Mouse (Mus musculus) hindbrain, embryonic 16.5 days (tissue): Measurements from ENCODE around the gene Lhx2. TPM values are rescaled to one million over a fixed set of nuclear protein-coding genes. Genes with fewer than 3 reads are reported as not detected.

Experiments used
- ATAC-seq: fragments of 200-750 bp; cut with Nextera tagmentation; 2 replicates; pipeline ENCODE4 v1.8.0; 2017; ENCODE audit warnings: moderate TSS enrichment, moderate library complexity
- H3K27ac ChIP-seq: fragments of 300-500 bp; sonication (generic); 2 replicates; pipeline ENCODE4 v1.5.1; 2014; ENCODE audit warnings: low read depth, mild to moderate bottlenecking, control low read depth, low read length, moderate library complexity
- H3K27me3 ChIP-seq: fragments of 300-500 bp; sonication (generic); replicated peaks from 2 replicates; pipeline ENCODE4 v1.6.1; 2014; ENCODE audit warnings: low read length; ENCODE audit not compliant: control insufficient read depth, insufficient read depth
- H3K36me3 ChIP-seq: fragments of 300-500 bp; sonication (generic); 2 replicates; pipeline ENCODE4 v1.6.1; 2014; ENCODE audit warnings: mild to moderate bottlenecking, low read length, moderate library complexity, mixed read lengths; ENCODE audit not compliant: control insufficient read depth, insufficient read depth
- H3K4me1 ChIP-seq: fragments of 300-500 bp; sonication (generic); 2 replicates; pipeline ENCODE4 v1.6.1; 2014; ENCODE audit warnings: low read depth, low read length; ENCODE audit not compliant: control insufficient read depth, insufficient read depth
- H3K4me2 ChIP-seq: fragments of 300-500 bp; sonication (generic); 2 replicates; pipeline ENCODE4 v1.6.1; 2014; ENCODE audit warnings: mild to moderate bottlenecking, low read length, control low read depth, moderate library complexity
- H3K4me3 ChIP-seq: fragments of 300-500 bp; sonication (generic); 2 replicates; pipeline ENCODE4 v1.5.1; 2014; ENCODE audit warnings: mild to moderate bottlenecking, low read length, control low read depth, moderate library complexity
- H3K9ac ChIP-seq: fragments of 300-500 bp; sonication (generic); 2 replicates; pipeline ENCODE4 v1.6.1; 2014; ENCODE audit warnings: low read depth, mild to moderate bottlenecking, control low read depth, low read length, moderate library complexity
- H3K9me3 ChIP-seq: fragments of 300-500 bp; sonication (generic); 2 replicates; pipeline ENCODE4 v1.6.1; 2014; ENCODE audit warnings: mild to moderate bottlenecking, low read length, moderate library complexity; ENCODE audit not compliant: control insufficient read depth
- WGBS: fragments of 180-500 bp; shearing (Covaris S2); extraction: QIAGEN DNeasy Blood & Tissue Kit; methylation state at CpG from one replicate; pipeline ENCODE4 v1.1.7; 2014; 5-methylcytosine and 5-hydroxymethylcytosine counted together
- polyA plus RNA-seq: library from polyadenylated mRNA; unstranded; fragments of >200 nt; fragmentation: Nextera tagmentation; extraction: Ambion mirVana; gene quantifications from 2 replicates; pipeline ENCODE4 v1.2.1, GENCODE M21; 2015

Gene Lhx2
- polyA plus RNA-seq, 1 experiment from 2014 or later: 6.8 TPM

DNA sequence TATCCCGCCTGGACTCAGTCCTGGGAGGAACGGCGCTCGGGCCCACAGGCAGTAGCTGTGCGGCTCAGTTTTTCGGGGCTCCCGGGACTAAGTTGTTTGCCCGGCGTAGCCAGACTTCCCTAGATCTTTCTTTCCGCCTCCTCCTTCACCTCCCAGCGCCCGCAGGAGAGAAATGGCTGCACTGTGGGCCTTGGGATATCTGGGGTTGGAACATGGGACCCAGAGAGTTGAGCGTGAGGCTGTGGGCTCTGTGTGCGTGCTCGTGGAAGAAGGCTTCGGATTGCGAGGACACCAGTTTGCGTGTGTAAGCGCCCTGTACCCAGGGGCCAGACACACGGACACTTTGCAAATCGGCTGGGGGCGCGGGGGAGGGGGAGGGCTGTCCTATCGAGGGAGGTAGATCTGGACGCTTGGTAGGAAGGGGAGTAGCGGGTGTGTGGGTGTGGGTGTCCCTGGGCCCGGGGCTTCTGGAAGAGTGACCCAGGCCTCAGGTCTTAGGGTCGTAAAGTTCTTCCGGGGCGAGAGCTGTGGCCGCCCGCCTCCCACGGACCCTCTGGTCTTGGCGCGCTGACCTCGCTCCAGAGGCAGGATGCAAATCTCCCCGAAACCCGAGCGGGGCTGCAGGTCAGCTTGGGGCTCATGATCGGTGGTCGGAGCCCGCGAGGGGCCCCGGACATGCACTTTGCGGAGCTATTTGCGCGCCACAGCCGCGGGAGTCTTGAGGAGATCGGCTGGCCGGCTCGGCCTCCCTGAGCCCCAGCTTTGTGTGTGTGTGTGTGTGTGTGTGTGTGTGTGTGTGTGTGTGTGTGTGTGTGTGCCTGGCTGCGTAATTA lies 17.6 kb downstream of the Lhx2 start:
- Histone ChIP-seq H3K4me2 (peak overlapping the region; percentile 43), H3K27ac (no peak overlapping the region), H3K36me3 (no peaks in the 10 kb centered on the region), H3K9me3 (no peaks in the 10 kb centered on the region), H3K27me3 (peaks cover 68% of the 10 kb centered on the region), H3K9ac (peak overlapping the region; percentile 27; the same call in 1 of the 2 replicates), H3K4me1 (peaks cover 3% of the 10 kb centered on the region; the same call in 1 of the 2 replicates), H3K4me3 (peak overlapping the region; percentile 30)
- under 1% methylated on average over 53 of the region's 53 CpGs for WGBS
- ATAC-seq: no peak

DNA sequence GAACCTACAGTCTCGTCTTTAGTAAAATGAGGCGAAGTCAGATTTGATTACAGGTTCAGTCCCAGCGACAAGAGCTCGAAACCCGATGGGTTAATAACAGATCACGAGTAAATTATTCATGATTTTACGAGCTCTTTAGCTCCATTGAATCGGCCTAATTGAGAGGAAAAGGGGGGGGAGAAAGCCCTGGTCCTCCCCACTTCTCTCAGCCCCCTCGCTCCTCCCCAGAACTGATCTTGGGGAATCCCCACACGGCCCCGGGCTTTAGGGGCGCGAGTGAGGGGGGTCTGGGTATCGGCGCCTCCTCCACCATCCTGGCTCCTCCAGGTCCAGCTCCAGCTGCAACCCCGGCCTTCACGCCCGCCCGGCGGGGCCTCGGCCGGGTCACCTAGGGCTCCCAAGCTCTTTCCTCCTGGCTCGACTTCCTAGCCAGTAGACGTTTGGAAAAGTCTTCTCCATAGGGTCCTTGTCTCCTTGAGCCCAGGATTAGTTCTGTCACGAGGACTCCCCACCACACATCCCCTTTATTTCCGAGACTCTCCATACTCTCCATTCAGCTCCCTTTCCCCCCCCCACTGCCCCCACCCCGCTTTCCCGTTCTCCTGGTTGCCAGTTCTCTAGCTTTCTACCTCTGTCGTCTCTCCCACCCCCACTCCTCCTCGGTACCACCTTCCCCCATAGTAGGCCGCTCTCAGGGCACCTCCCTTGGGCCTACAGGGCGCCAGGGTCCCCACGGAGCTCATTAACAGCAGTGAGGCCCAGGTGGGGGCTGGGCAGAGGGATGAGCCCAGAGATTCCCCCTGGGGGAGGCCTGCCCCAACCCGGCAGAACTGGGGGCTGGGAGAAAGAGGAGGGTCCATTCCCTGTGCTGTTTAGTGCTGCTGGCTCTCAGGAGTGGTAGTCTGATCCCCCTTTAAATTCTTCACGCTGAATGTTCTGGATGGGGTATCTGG lies 18.5 kb downstream of the Lhx2 start:
- 2% methylated on average over 35 of the region's 35 CpGs for WGBS
- H3K9me3 ChIP-seq: no peaks in the 10 kb centered on the region
- no peaks in the 10 kb centered on the region; the same call in 1 of the 2 replicates for H3K4me1 ChIP-seq
- no peak for ATAC-seq
- peak overlapping the region; percentile 43 for H3K4me2 ChIP-seq
- 0 out of 2 replicates have a peak overlapping the region, but pooled peaks have one; percentile 12 for H3K9ac ChIP-seq
- H3K27me3 ChIP-seq: peaks cover 70% of the 10 kb centered on the region
- no peaks in the 10 kb centered on the region for H3K36me3 ChIP-seq
- no peak overlapping the region for H3K27ac ChIP-seq
- peak overlapping the region; percentile 21 for H3K4me3 ChIP-seq

DNA sequence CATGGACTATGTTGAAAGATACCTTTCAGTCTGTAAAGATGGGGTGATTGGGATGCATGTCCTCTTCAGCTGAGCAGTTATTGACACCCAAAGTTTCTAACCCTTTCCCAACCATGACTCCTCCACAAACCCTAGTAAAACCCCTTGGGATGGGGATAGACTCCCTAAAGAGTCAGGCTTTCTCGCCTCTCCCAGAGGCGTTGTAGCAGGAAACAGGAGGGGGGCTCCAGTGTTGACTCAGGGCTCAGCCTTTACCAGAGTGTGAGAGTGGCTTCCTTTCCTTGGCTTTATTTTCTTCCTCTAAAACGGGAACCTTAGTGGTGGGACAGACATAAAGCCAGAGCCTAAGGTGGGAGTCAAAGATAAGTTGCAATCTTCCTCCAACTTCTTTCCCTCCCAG lies 19.5 kb downstream of the Lhx2 start:
- Histone ChIP-seq H3K4me2 (no peak overlapping the region; the same call in 1 of the 2 replicates), H3K27me3 (peaks cover 64% of the 10 kb centered on the region), H3K9me3 (no peaks in the 10 kb centered on the region), H3K9ac (no peak overlapping the region), H3K4me3 (peak overlapping the region; percentile 5; the same call in 1 of the 2 replicates), H3K27ac (no peak overlapping the region), H3K4me1 (no peaks in the 10 kb centered on the region; the same call in 1 of the 2 replicates), H3K36me3 (no peaks in the 10 kb centered on the region)
- no peak for ATAC-seq
- 7% methylated on average over 3 of the region's 3 CpGs for WGBS

DNA sequence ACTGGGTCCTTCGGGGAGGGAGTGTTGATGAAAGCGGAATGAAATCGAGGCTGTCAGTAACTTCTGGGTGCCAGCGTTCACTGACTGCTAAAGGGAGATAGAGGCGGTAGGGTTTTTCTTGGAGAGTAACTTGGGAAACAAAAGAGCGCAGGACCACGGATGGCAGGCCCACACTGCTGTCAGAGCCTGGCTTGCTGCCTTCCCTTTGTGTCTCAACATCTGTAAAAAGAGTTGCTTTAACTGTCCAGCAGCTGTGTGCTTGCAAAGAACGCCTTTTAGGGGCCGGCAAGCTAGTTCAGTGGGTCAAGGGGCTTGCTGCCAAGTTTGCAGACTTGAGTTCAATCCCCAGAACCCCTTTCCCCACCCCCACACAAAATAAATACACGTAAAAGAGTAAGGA lies 20.1 kb downstream of the Lhx2 start:
- H3K9ac ChIP-seq: no peak overlapping the region
- no peak for ATAC-seq
- no peaks in the 10 kb centered on the region; the same call in 1 of the 2 replicates for H3K4me1 ChIP-seq
- H3K36me3 ChIP-seq: no peaks in the 10 kb centered on the region
- H3K27ac ChIP-seq: no peak overlapping the region
- peaks cover 62% of the 10 kb centered on the region for H3K27me3 ChIP-seq
- no peak overlapping the region; the same call in 1 of the 2 replicates for H3K4me2 ChIP-seq
- 6% methylated on average over 10 of the region's 10 CpGs for WGBS
- H3K9me3 ChIP-seq: no peaks in the 10 kb centered on the region
- peak overlapping the region; percentile 5; the same call in 1 of the 2 replicates for H3K4me3 ChIP-seq

DNA sequence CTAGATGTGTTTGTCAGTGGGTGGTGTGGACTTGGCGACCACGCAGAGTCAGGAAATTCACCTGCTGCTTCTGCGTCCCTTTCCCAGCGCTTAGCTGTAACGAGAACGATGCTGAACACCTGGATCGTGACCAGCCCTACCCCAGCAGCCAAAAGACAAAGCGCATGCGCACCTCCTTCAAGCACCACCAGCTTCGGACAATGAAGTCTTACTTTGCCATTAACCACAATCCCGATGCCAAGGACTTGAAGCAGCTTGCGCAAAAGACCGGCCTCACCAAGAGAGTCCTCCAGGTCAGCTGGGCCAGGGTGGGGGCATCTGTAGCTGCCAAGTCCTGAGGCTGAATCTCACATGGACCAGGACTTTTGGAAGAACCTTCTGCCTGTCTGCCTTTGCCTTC lies 20.7 kb downstream of the Lhx2 start:
- ATAC-seq: no peak
- Histone ChIP-seq H3K27ac (no peak overlapping the region), H3K4me3 (no peak overlapping the region), H3K9ac (no peak overlapping the region), H3K4me2 (no peak overlapping the region), H3K36me3 (no peaks in the 10 kb centered on the region), H3K4me1 (no peaks in the 10 kb centered on the region; the same call in 1 of the 2 replicates), H3K9me3 (no peaks in the 10 kb centered on the region), H3K27me3 (peaks cover 61% of the 10 kb centered on the region)
- WGBS: 5% methylated on average over 13 of the region's 13 CpGs

DNA sequence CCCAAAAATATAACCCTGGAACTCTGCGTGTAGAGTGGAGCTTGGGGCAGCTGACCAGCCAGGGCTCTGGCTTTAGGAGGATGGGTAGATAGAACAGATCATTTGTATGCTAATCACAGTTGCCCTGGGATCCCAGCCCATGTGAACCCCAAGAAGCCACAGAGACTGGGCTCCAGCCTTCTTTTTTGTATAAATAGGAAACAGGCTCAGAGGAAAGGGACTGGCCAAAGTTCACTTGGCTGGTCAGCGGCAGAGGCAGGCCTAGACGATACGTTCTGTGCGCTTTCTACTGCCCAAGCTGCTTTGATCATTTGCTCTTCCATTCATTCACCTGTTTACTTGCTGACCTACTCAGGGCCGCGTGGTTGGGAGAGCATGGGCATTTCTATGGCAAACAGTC lies 27.1 kb downstream of the Lhx2 start:
- H3K4me3 ChIP-seq: no peak overlapping the region
- H3K4me1 ChIP-seq: no peaks in the 10 kb centered on the region
- H3K9me3 ChIP-seq: no peaks in the 10 kb centered on the region
- H3K27me3 ChIP-seq: peaks cover 62% of the 10 kb centered on the region
- no peaks in the 10 kb centered on the region for H3K36me3 ChIP-seq
- no peak overlapping the region for H3K4me2 ChIP-seq
- H3K9ac ChIP-seq: no peak overlapping the region
- H3K27ac ChIP-seq: no peak overlapping the region
- WGBS: 57% methylated on average over 7 of the region's 7 CpGs
- no peak for ATAC-seq

DNA sequence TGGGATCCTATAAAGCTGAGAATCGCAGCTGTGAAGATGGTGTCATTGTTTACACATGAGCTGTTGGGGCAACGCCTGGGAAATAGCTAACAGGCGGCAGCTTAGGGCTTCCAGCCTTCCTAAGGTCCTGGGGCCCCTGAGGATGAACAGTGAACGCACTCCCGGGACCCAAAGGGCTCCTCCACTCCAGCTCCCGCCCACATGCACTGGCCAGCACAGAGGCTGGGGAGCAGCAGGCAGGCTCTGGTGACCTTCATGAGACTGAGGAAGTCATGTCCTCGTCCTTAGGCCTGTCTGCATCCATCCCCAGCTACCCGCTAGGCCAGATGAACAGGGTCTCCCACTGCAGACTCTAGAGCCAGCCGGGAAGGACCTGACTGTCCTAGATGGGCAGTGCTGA lies 27.9 kb downstream of the Lhx2 start:
- no peak for ATAC-seq
- H3K27ac ChIP-seq: no peak overlapping the region
- peaks cover 55% of the 10 kb centered on the region for H3K27me3 ChIP-seq
- WGBS: 22% methylated on average over 9 of the region's 9 CpGs
- no peak overlapping the region for H3K9ac ChIP-seq
- no peaks in the 10 kb centered on the region for H3K36me3 ChIP-seq
- H3K4me1 ChIP-seq: no peaks in the 10 kb centered on the region
- H3K4me3 ChIP-seq: no peak overlapping the region
- H3K4me2 ChIP-seq: no peak overlapping the region
- no peaks in the 10 kb centered on the region for H3K9me3 ChIP-seq

DNA sequence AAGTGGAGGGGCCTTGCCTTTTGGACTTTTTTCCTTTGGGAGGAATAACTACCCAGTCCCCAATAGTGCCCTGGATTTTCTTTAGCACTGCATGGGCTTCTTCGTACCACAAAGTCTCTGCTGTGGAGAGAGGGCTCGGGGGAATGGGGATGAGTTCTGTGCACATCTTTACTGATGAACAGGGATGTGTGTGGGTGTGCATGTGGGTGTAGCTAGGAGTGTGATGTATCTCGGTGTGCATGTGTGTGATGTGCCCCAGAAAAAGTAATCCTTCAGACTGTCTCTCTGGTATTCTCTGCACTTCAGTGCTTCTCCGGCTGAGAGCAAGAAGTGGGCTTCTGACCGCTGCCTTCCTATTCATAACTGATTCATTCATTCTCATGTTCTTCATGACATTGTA lies 28.8 kb downstream of the Lhx2 start:
- 54% methylated on average over 5 of the region's 5 CpGs for WGBS
- H3K4me2 ChIP-seq: no peak overlapping the region
- no peaks in the 10 kb centered on the region for H3K36me3 ChIP-seq
- ATAC-seq: no peak
- H3K27ac ChIP-seq: no peak overlapping the region
- H3K9me3 ChIP-seq: no peaks in the 10 kb centered on the region
- no peak overlapping the region for H3K9ac ChIP-seq
- peaks cover 48% of the 10 kb centered on the region for H3K27me3 ChIP-seq
- no peak overlapping the region for H3K4me3 ChIP-seq
- no peaks in the 10 kb centered on the region for H3K4me1 ChIP-seq
